Mouse (Mus musculus) lung, embryonic 14.5 days (tissue): ENCODE measurements around the gene Cacng6. TPM values are rescaled to one million over a fixed set of nuclear protein-coding genes. Genes with fewer than 3 reads are reported as not detected.
A peak's percentile ranks its signal among the peaks of the same experiment; 100 is the strongest.

ENCODE experiments used
- ATAC-seq: fragments of 200-750 bp; cut with Nextera tagmentation; 2 replicates; pipeline ENCODE4 v1.8.0; 2017; ENCODE audit warnings: mild to moderate bottlenecking, moderate TSS enrichment, moderate library complexity; ENCODE audit not compliant: insufficient read depth
- DNase-seq: peaks from one replicate; pipeline ENCODE4 v3.0.0-alpha.2; 2015
- H3K27ac ChIP-seq: fragments of 300-500 bp; sonication (generic); 2 replicates; pipeline ENCODE4 v1.5.1; 2014; ENCODE audit warnings: low read depth, mild to moderate bottlenecking, moderate library complexity
- H3K27me3 ChIP-seq: fragments of 300-500 bp; sonication (generic); 2 replicates; pipeline ENCODE4 v1.6.1; 2014; ENCODE audit warnings: low read length, control low read depth; ENCODE audit not compliant: insufficient read depth
- H3K36me3 ChIP-seq: fragments of 300-500 bp; sonication (generic); 2 replicates; pipeline ENCODE4 v1.6.1; 2014; ENCODE audit warnings: control low read depth; ENCODE audit not compliant: insufficient read depth
- H3K4me1 ChIP-seq: fragments of 300-500 bp; sonication (generic); 2 replicates; pipeline ENCODE4 v1.6.1; 2014; ENCODE audit warnings: antibody characterized with exemption, control low read depth; ENCODE audit not compliant: insufficient read depth
- H3K4me2 ChIP-seq: fragments of 300-500 bp; sonication (generic); 2 replicates; pipeline ENCODE4 v1.6.1; 2014; ENCODE audit warnings: mild to moderate bottlenecking
- H3K4me3 ChIP-seq: fragments of 300-500 bp; sonication (generic); 2 replicates; pipeline ENCODE4 v1.5.1; 2014; ENCODE audit warnings: low read depth, low read length
- H3K9ac ChIP-seq: fragments of 300-500 bp; sonication (generic); 2 replicates; pipeline ENCODE4 v1.6.1; 2014
- H3K9me3 ChIP-seq: fragments of 300-500 bp; sonication (generic); 2 replicates; pipeline ENCODE4 v1.6.1; 2016; ENCODE audit warnings: low read depth, low read length, control low read depth
- CTCF ChIP-seq: IDR thresholded peaks from 2 replicates; pipeline ENCODE4 v1.5.1; 2016; ENCODE audit warnings: antibody characterized with exemption, low read depth
- WGBS: fragments of 180-500 bp; shearing (Covaris S2); extraction: QIAGEN DNeasy Blood & Tissue Kit; methylation state at CpG from one replicate; pipeline ENCODE4 v1.1.7; 2014; 5-methylcytosine and 5-hydroxymethylcytosine counted together
- microRNA-seq: library from miRNA; unstranded; fragments of <30 nt; microRNA quantifications from one replicate; pipeline ENCODE4, GENCODE M21; 2016; ENCODE audit warnings: borderline number of aligned reads
- polyA plus RNA-seq: library from polyadenylated mRNA; unstranded; fragments of >200 nt; fragmentation: Nextera tagmentation; extraction: Ambion mirVana; gene quantifications from 2 replicates; pipeline ENCODE4 v1.2.1, GENCODE M21; 2014

The Cacng6 gene
- polyA plus RNA-seq, 1 experiment from 2014 or later = not detected

DNA sequence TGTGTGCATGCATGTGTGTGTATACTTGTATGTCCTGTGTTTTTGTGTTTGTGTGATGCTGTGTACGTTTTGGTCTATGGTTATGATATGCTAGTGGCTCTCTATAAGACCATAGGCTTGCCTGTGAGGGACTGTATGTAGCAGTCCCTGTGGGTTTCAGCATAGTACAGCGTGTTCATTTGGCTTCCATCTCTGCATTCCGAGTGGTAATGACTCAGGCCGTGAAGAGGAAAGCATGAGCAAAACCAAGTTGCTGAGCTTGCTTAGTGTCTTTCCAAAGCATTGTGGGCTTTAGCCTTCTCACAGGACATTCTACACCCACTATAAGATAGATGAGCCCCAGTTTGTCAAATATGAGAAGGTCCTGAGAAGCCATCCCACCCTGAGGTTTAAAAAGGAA lies 39.3 kb downstream of the Cacng6 start:
- no peak overlapping the region for H3K27ac ChIP-seq
- no peak for TF ChIP-seq CTCF
- ATAC-seq (no peak), DNase-seq (no peak)
- H3K9me3 ChIP-seq = no peaks in the 10 kb centered on the region
- H3K4me3 ChIP-seq = no peak overlapping the region
- no peak overlapping the region for H3K9ac ChIP-seq
- WGBS = 80% methylated on average over 4 of the region's 4 CpGs
- H3K27me3 ChIP-seq = no peaks in the 10 kb centered on the region
- H3K4me2 ChIP-seq = no peak overlapping the region
- H3K36me3 ChIP-seq = no peaks in the 10 kb centered on the region
- no peaks in the 10 kb centered on the region for H3K4me1 ChIP-seq

DNA sequence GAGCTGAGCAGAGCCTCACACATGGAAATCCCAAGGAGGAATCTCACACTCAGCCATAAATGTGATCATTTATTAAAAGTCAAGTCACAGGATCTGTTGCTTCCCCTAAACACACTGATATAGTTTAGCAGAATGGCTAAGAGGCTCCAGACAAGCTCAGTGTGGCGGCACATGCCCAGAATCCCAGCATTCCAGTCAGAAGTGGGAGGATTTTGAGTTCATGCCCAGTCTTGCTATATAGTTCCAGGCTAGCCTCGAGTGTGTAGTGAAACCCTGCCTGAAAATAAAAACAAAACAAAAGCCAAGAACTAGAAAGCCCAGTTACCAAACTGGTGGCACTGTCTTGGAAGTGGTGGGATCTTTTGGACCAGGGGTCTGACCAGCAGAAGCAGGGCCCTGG lies 44.6 kb downstream of the Cacng6 start:
- no peak overlapping the region for H3K27ac ChIP-seq
- H3K4me3 ChIP-seq = no peak overlapping the region
- H3K4me1 ChIP-seq = no peaks in the 10 kb centered on the region
- no peaks in the 10 kb centered on the region for H3K36me3 ChIP-seq
- no peak overlapping the region for H3K9ac ChIP-seq
- TF ChIP-seq CTCF = no peak
- 54% methylated on average over 2 of the region's 2 CpGs for WGBS
- DNase-seq = no peak
- H3K9me3 ChIP-seq = no peaks in the 10 kb centered on the region
- no peak for ATAC-seq
- H3K27me3 ChIP-seq = no peaks in the 10 kb centered on the region
- H3K4me2 ChIP-seq = no peak overlapping the region

DNA sequence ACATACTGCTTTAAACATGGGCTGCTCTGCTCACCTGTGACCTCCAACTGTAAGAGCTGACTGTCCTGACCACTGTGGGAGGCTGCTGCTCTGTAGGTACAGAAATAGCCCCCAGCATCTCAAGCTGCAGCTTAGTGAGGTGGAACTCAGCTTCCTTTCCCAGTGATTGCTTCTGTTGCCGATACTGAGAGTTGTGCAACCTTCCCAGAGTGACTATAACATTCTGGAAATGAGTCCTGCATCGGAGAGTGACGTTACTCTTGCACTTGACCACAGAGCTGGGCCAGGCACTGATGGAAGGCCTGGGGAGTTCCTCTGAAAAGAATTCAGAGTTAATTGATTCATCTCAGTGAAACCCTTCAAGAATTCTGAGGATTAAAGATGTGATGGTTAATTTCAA lies 48.8 kb downstream of the Cacng6 start:
- DNase-seq = no peak
- no peak for TF ChIP-seq CTCF
- Histone ChIP-seq H3K4me2 (no peak overlapping the region), H3K4me3 (no peak overlapping the region), H3K4me1 (no peaks in the 10 kb centered on the region), H3K27ac (no peak overlapping the region), H3K9ac (no peak overlapping the region), H3K9me3 (no peaks in the 10 kb centered on the region), H3K36me3 (no peaks in the 10 kb centered on the region), H3K27me3 (no peaks in the 10 kb centered on the region)
- ATAC-seq = no peak
- WGBS = 78% methylated on average over 3 of the region's 3 CpGs

DNA sequence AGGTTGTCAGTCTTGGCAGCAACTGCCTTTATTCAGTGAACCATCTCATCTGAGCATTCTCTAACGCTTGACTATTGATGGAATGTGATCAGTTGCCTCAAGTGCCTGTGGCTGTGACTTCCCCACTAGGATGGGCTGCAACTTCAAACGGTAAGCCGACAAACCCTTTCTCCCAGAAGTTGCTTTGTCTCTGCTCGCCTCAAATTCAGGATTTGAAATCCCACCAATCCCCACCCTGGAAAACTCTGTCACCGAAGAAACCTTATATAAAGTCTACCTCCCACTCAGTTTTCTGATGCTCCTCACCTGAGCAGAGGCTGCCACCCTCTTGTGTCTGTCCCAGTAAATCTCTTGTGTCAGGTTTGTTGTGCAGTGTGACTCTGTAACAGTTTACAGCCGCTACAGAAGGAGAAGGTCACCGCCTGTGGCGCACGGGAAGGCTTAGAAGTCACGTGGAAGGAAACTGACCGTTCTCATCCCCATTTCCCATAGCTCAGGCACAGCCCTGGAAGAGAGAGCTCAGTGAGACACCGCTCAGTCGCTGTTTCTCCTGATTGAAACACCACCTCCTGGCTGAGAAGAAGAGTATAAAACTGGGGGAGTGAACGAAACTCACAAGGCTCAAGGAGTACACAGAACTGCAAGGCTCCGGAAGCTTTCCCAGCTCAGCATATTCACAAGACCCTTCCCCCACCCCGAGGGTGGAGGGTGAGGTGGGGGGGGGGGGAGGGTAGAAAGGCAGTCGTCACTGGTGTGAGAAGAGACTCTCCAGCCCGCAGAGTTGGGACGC lies 50.5 kb downstream of the Cacng6 start:
- no peak for TF ChIP-seq CTCF
- no peaks in the 10 kb centered on the region for H3K4me1 ChIP-seq
- H3K9me3 ChIP-seq = no peaks in the 10 kb centered on the region
- H3K4me2 ChIP-seq = peak overlapping the region; percentile 45
- no peaks in the 10 kb centered on the region for H3K36me3 ChIP-seq
- no peaks in the 10 kb centered on the region for H3K27me3 ChIP-seq
- peak; percentile 17 for DNase-seq
- no peak overlapping the region for H3K9ac ChIP-seq
- ATAC-seq = peak; percentile 41; the same call in 1 of the 2 replicates
- no peak overlapping the region for H3K27ac ChIP-seq
- WGBS = 8% methylated on average over 19 of the region's 19 CpGs
- H3K4me3 ChIP-seq = peak overlapping the region; percentile 8; the same call in 1 of the 2 replicates

DNA sequence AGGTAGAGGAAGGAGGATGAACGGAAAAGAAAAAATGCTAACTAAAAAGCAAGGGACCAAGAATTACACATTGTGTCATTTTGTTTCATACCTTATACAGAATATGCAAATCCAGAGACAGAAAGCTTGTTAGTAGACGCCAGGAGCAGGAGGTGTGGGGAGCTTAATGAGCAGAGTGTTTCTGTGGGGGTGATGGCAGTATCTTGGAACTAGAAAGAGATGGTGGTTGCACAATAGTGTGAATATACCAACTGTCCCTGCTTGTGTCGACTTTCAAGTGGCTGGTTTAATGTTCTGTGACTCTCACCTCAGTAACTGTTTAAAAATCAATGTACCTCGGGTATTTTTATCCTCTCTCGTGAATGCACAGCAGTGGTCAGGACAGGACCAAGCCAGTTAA lies 52.7 kb downstream of the Cacng6 start:
- no peak overlapping the region for H3K27ac ChIP-seq
- H3K4me1 ChIP-seq = no peaks in the 10 kb centered on the region
- no peak overlapping the region for H3K4me2 ChIP-seq
- no peak for TF ChIP-seq CTCF
- H3K36me3 ChIP-seq = no peaks in the 10 kb centered on the region
- H3K4me3 ChIP-seq = no peak overlapping the region
- no peak for ATAC-seq
- WGBS = 74% methylated on average over 5 of the region's 5 CpGs
- no peak for DNase-seq
- H3K9me3 ChIP-seq = no peaks in the 10 kb centered on the region
- no peak overlapping the region for H3K9ac ChIP-seq
- no peaks in the 10 kb centered on the region for H3K27me3 ChIP-seq

DNA sequence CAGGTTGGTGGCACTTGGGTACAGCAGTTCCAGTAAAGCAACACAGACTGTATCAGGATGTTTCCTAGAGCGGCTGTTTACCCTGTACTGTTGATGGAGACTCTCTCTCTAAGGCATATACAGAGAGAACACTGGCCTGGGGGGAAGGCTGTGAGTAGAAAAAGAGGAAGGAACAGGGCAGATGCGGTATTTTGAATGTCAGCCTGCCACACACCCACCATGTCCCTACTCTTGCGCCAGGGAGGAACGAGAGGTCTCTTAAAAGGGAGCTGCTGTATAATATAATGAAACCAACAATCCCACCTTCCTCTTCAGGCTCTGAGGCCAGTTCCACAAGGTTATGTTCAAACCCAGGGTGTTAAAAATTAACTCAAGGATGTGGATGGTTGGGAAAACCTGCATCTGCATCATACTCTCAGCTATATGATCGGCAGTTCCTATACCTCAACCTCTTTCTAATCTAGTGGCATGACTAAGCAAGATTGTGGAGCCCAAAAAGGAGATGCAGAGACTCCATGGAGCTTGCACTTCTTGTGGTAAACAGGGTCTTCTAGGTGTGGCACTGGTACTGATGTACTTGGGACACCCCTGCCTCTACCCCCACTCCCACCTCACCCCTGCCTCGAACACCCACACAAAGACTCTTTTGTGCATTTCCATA lies 58.1 kb downstream of the Cacng6 start:
- Histone ChIP-seq H3K27ac (no peak overlapping the region), H3K36me3 (no peaks in the 10 kb centered on the region), H3K4me2 (no peak overlapping the region), H3K4me1 (no peaks in the 10 kb centered on the region), H3K9me3 (no peaks in the 10 kb centered on the region), H3K9ac (no peak overlapping the region), H3K27me3 (no peaks in the 10 kb centered on the region), H3K4me3 (no peak overlapping the region)
- DNase-seq (no peak), ATAC-seq (no peak)
- 79% methylated on average over 6 of the region's 6 CpGs for WGBS
- TF ChIP-seq CTCF = no peak

Small RNA genes lying within 50 kb of the gene (microRNA-seq; reads per million reads assigned to microRNA genes)
- gene Gm23450 = 14.7 reads per million, percentile 27 among the genes with 10 or more reads in this experiment

Other genes with a start within 250 kb of the Cacng6 start
- gene Nlrp12, start 174.5 kb upstream of the Cacng6 start, polyA plus RNA-seq = not detected in 2 replicates
- gene Myadm, start 135.1 kb upstream of the Cacng6 start, polyA plus RNA-seq = 138 and 147 TPM in 2 replicates
- gene Prkcg, start 135.0 kb upstream of the Cacng6 start, polyA plus RNA-seq = 0.14 and 0.25 TPM in 2 replicates
- gene Cacng7, start 91.2 kb upstream of the Cacng6 start, polyA plus RNA-seq = 1.2 and 1.5 TPM in 2 replicates
- 2.9 and 4.8 TPM in 2 replicates for gene Cacng8, start 33.5 kb upstream of the Cacng6 start, polyA plus RNA-seq
- not detected in 2 replicates for gene Tarm1, start 78.4 kb downstream of the Cacng6 start, polyA plus RNA-seq
- 0.20 TPM in 1 of 2 replicates, not detected in the other for gene Oscar, start 192.0 kb downstream of the Cacng6 start, polyA plus RNA-seq
- 511 and 530 TPM in 2 replicates for gene Ndufa3, start 193.2 kb downstream of the Cacng6 start, polyA plus RNA-seq
- gene Tfpt, start 205.7 kb downstream of the Cacng6 start, polyA plus RNA-seq = 25.7 and 27.2 TPM in 2 replicates
- gene Prpf31, start 205.8 kb downstream of the Cacng6 start, polyA plus RNA-seq = 103 and 112 TPM in 2 replicates
- gene Cnot3, start 221.1 kb downstream of the Cacng6 start, polyA plus RNA-seq = 76.4 and 79.8 TPM in 2 replicates
- 12.0 and 12.5 TPM in 2 replicates for gene Leng1, start 241.6 kb downstream of the Cacng6 start, polyA plus RNA-seq